Mouse (Mus musculus): ENCODE data around the gene Lasp1.

The Lasp1 gene

GRCm38 (mm10) chr11:97874396-97874795, 75.6 kb downstream of the Lasp1 start:
- no peak for DNase-seq (ENCODE audit: low spot score in 2 of 2)

DNA sequence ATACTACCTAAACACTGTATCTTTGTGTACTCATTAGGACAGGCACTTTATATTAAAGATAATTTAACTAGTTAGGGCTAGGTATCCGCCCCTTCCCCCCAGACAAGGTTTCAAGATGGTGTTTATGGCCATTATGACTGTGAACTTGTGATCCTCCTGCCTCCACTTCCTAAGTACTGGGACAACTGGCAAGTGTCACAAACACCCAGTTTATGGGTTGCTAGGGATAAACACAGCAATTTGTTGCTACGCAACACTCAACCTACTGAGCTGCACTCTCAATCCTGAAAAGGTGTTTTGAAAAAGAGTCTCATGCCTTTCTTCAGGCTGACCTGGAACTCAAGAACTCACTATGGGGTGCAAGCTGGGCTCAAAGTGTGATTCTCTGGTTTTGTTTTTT, 78.5 kb downstream of the Lasp1 start:
- no peak for DNase-seq (ENCODE audit: low spot score in 2 of 2)

DNA sequence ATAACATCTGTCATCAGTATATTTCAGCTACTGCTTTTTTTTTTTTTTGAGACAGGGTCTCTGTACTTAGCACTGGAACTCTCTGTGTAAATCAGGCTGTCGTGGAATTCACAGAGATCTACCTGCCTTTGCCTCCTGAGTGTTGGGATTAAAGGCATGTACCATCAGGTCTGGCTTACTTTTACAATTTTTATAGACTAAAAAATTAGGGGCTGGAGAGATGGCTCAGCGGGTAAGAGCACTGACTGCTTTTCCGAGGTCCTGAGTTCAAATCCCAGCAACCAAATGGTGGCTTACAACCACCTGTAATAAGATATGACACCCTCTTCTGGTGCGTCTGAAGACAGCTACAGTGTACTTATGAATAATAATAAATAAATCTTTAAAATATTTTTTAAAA, 81.6 kb downstream of the Lasp1 start:
- no peak for DNase-seq (ENCODE audit: low spot score in 2 of 2)

DNA sequence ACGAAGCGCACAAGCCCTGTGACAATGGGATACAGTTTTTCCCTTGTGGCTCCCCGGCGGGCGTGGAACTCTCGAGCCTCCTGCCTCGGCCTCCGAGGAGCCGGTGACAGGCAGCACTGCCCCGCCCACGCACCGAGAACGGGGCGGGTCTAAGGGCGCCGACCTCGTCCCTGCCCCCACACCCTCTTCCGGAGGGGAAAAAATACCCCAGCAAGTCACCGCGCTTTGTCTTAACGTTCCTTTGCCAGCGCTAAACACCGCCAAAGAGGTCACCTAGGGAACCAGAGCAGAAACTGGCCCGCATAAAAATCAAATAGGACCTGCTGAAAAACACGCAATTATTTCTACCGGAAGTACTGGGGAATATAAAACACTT, 84.7 kb downstream of the Lasp1 start:
- DNase-seq (ENCODE audit: low spot score in 2 of 2) = peak; percentile 39 to 47

- DNase-seq (ENCODE audit: low spot score in 2 of 2) = peak; percentile 86 to 89
Measured at GRCm38 (mm10) chr11:97883918-97884600, 85.3 kb downstream of the Lasp1 start, which contains the start of gene Fbxo47. Fbxo47 (minus strand) TSS chr11:97884154.

DNA sequence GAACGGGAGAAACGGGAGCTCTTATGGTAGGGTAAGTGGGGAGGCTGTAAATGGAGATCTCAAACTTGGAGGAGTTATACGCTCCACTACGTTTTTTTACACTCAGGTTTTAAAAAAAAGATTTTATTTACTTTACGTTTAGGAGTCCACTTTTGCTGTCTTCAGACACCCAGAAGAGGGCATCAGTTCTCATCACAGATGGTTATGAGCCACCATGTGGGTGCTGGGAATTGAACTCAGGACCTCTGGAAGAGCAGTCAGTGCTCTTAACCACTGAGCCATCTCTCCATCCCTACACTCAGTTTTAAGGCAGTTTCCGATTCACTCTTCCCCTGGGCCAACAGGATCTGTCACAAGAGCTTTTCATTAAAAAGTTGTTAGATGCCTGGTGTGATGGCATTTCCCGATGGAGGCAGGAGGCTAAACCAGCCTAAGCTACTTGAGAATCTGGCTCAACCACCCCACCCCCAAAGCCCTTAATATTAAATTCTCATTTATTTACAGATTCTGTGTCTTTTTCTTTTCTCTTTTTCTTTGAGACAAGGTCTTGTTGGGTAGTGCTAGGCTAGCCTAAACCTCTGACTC, 85.9 kb downstream of the Lasp1 start:
- no peak for DNase-seq (ENCODE audit: low spot score in 2 of 2)

DNA sequence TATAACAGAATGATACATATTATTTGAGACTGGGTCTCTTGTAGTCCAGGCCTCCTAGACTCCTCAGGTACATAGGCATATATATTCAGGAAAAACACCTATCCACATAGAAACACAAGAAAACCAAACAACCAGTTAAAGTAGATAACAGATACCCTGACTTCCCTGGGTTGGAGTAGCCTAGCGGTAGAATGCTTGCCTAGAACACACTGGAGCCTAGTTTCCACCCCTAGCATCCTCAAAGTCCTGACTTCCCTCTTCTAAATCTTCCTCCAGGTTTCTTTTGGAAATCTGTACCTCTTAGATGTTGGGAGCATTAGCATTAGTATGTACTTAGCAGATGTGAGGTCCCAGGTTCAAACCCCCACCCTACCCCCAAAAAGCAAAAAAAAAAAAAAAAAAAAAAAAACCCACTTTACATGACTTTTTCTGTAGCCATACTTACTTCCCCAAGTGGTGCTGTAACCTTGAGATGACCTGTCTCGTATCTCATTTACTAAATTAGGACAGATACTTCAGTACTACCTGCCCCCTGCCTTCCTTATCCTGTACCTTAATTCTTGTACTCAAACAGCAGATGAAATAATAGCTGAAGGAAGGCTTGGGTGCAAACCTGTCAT, 86.6 kb downstream of the Lasp1 start:
- no peak for DNase-seq (ENCODE audit: low spot score in 2 of 2)

Data from frontal cortex, postnatal 25 days (tissue).